Mouse (Mus musculus) heart, embryonic 11.5 days (tissue): ENCODE measurements around the gene Cyld. TPM values are rescaled to one million over a fixed set of nuclear protein-coding genes. Genes with fewer than 3 reads are reported as not detected.

Source experiments
- ATAC-seq: fragments of 200-750 bp; cut with Nextera tagmentation; replicated peaks from 2 replicates; pipeline ENCODE4 v1.8.0; 2017; ENCODE audit warnings: moderate library complexity; ENCODE audit not compliant: insufficient number of reproducible peaks, low FRiP score, low TSS enrichment
- H3K27ac ChIP-seq: fragments of 300-500 bp; sonication (generic); 2 replicates; pipeline ENCODE4 v1.5.1; 2014; ENCODE audit warnings: mild to moderate bottlenecking, low read depth, low read length
- H3K27me3 ChIP-seq: fragments of 300-500 bp; sonication (generic); 2 replicates; pipeline ENCODE4 v1.6.1; 2014; ENCODE audit warnings: mild to moderate bottlenecking, low read length, mixed read lengths; ENCODE audit not compliant: control insufficient read depth, insufficient read depth
- H3K36me3 ChIP-seq: fragments of 300-500 bp; sonication (generic); 2 replicates; pipeline ENCODE4 v1.6.1; 2014; ENCODE audit warnings: mild to moderate bottlenecking, low read length, moderate library complexity, mixed read lengths; ENCODE audit not compliant: control insufficient read depth, insufficient read depth
- H3K4me1 ChIP-seq: fragments of 300-500 bp; sonication (generic); 2 replicates; pipeline ENCODE4 v1.6.1; 2014; ENCODE audit warnings: low read length; ENCODE audit not compliant: control insufficient read depth, insufficient read depth
- H3K4me2 ChIP-seq: fragments of 300-500 bp; sonication (generic); 2 replicates; pipeline ENCODE4 v1.6.1; 2014; ENCODE audit warnings: mild to moderate bottlenecking, moderate library complexity
- H3K4me3 ChIP-seq: fragments of 300-500 bp; sonication (generic); 2 replicates; pipeline ENCODE4 v1.5.1; 2014; ENCODE audit warnings: low read depth, low read length
- H3K9ac ChIP-seq: fragments of 300-500 bp; sonication (generic); 2 replicates; pipeline ENCODE4 v1.6.1; 2014; ENCODE audit warnings: mild to moderate bottlenecking, low read depth, low read length, moderate library complexity
- H3K9me3 ChIP-seq: fragments of 300-500 bp; sonication (generic); replicated peaks from 2 replicates; pipeline ENCODE4 v1.6.1; 2016; ENCODE audit warnings: low read length; ENCODE audit not compliant: control insufficient read depth
- WGBS: fragments of 180-500 bp; shearing (Covaris S2); extraction: QIAGEN DNeasy Blood & Tissue Kit; methylation state at CpG from one replicate; pipeline ENCODE4 v1.1.7; 2014; ENCODE audit not compliant: insufficient replicate concordance; 5-methylcytosine and 5-hydroxymethylcytosine counted together
- polyA plus RNA-seq: library from polyadenylated mRNA; unstranded; fragments of >200 nt; fragmentation: Nextera tagmentation; extraction: Ambion mirVana; gene quantifications from 2 replicates; pipeline ENCODE4 v1.2.1, GENCODE M21; 2014

Cyld gene
- polyA plus RNA-seq, 1 experiment from 2014 or later: 11.5 TPM

GRCm38 (mm10) chr8:88723256-88723963, 26.6 kb downstream of the Cyld start:
- H3K9ac ChIP-seq: no peak overlapping the region
- H3K36me3 ChIP-seq: 0 out of 2 replicates have a peak, but pooled peaks cover 5% of the 10 kb centered on the region
- H3K27me3 ChIP-seq: no peaks in the 10 kb centered on the region
- H3K9me3 ChIP-seq: no peaks in the 10 kb centered on the region
- H3K4me2 ChIP-seq: no peak overlapping the region
- H3K4me1 ChIP-seq: no peaks in the 10 kb centered on the region
- 88% methylated on average over 2 of the region's 2 CpGs for WGBS
- H3K27ac ChIP-seq: no peak overlapping the region
- no peak for ATAC-seq
- H3K4me3 ChIP-seq: no peak overlapping the region

GRCm38 (mm10) chr8:88755175-88755791, 58.5 kb downstream of the Cyld start:
- no peak for ATAC-seq
- no peaks in the 10 kb centered on the region for H3K4me1 ChIP-seq
- no peak overlapping the region for H3K4me3 ChIP-seq
- peaks cover 3% of the 10 kb centered on the region; the same call in 1 of the 2 replicates for H3K27me3 ChIP-seq
- no peaks in the 10 kb centered on the region for H3K36me3 ChIP-seq
- H3K9ac ChIP-seq: no peak overlapping the region
- WGBS: 4% methylated on average over 14 of the region's 14 CpGs
- H3K9me3 ChIP-seq: no peaks in the 10 kb centered on the region
- no peak overlapping the region for H3K27ac ChIP-seq
- peak overlapping the region; percentile 47 for H3K4me2 ChIP-seq

GRCm38 (mm10) chr8:88761980-88762379, 65.2 kb downstream of the Cyld start:
- H3K27me3 ChIP-seq: 0 out of 2 replicates have a peak, but pooled peaks cover 3% of the 10 kb centered on the region
- H3K9me3 ChIP-seq: no peaks in the 10 kb centered on the region
- H3K27ac ChIP-seq: no peak overlapping the region
- no peaks in the 10 kb centered on the region for H3K36me3 ChIP-seq
- no peaks in the 10 kb centered on the region for H3K4me1 ChIP-seq
- H3K4me2 ChIP-seq: no peak overlapping the region
- H3K9ac ChIP-seq: no peak overlapping the region
- H3K4me3 ChIP-seq: no peak overlapping the region
- WGBS: 81% methylated on average over 12 of the region's 12 CpGs
- no peak for ATAC-seq

- ATAC-seq: no peak
- H3K27me3 ChIP-seq: no peaks in the 10 kb centered on the region
- H3K36me3 ChIP-seq: no peaks in the 10 kb centered on the region
- WGBS: 69% methylated on average over 7 of the region's 7 CpGs
- H3K27ac ChIP-seq: no peak overlapping the region
- H3K4me1 ChIP-seq: no peaks in the 10 kb centered on the region
- H3K4me2 ChIP-seq: no peak overlapping the region
- no peak overlapping the region for H3K9ac ChIP-seq
- peaks cover 10% of the 10 kb centered on the region for H3K9me3 ChIP-seq
- no peak overlapping the region for H3K4me3 ChIP-seq
These were observed 74.4 kb downstream of the Cyld start for GRCm38 (mm10) chr8:88771241-88771640.

GRCm38 (mm10) chr8:88774593-88775297, 77.9 kb downstream of the Cyld start:
- Histone ChIP-seq H3K36me3 (no peaks in the 10 kb centered on the region), H3K4me3 (no peak overlapping the region), H3K4me1 (peaks cover 6% of the 10 kb centered on the region; the same call in 1 of the 2 replicates), H3K27me3 (no peaks in the 10 kb centered on the region), H3K9me3 (peaks cover 5% of the 10 kb centered on the region), H3K27ac (no peak overlapping the region), H3K9ac (no peak overlapping the region), H3K4me2 (no peak overlapping the region)
- no peak for ATAC-seq
- WGBS: 59% methylated on average over 19 of the region's 19 CpGs

- H3K4me1 ChIP-seq: peaks cover 6% of the 10 kb centered on the region; the same call in 1 of the 2 replicates
- no peaks in the 10 kb centered on the region; the same call in 1 of the 2 replicates for H3K9me3 ChIP-seq
- no peak overlapping the region for H3K9ac ChIP-seq
- no peak for ATAC-seq
- H3K4me2 ChIP-seq: no peak overlapping the region
- H3K27ac ChIP-seq: no peak overlapping the region
- WGBS: 78% methylated on average over 7 of the region's 7 CpGs
- H3K36me3 ChIP-seq: no peaks in the 10 kb centered on the region
- H3K4me3 ChIP-seq: no peak overlapping the region
- H3K27me3 ChIP-seq: no peaks in the 10 kb centered on the region
These were observed 78.4 kb downstream of the Cyld start for GRCm38 (mm10) chr8:88775298-88775646.

GRCm38 (mm10) chr8:88780142-88780541, 83.3 kb downstream of the Cyld start:
- no peak for ATAC-seq

GRCm38 (mm10) chr8:88781283-88781682, 84.5 kb downstream of the Cyld start:
- 66% methylated on average over 5 of the region's 5 CpGs for WGBS
- no peak overlapping the region for H3K27ac ChIP-seq
- H3K9ac ChIP-seq: no peak overlapping the region
- no peaks in the 10 kb centered on the region for H3K27me3 ChIP-seq
- no peak for ATAC-seq
- peaks cover 6% of the 10 kb centered on the region; the same call in 1 of the 2 replicates for H3K4me1 ChIP-seq
- no peaks in the 10 kb centered on the region for H3K36me3 ChIP-seq
- no peaks in the 10 kb centered on the region for H3K9me3 ChIP-seq
- no peak overlapping the region for H3K4me2 ChIP-seq
- H3K4me3 ChIP-seq: no peak overlapping the region

More at GRCm38 (mm10) chr8:88780142-88780541, 83.3 kb downstream of the Cyld start:
- H3K27ac ChIP-seq: no peak overlapping the region
- 76% methylated on average over 3 of the region's 3 CpGs for WGBS
- peaks cover 6% of the 10 kb centered on the region; the same call in 1 of the 2 replicates for H3K4me1 ChIP-seq
- H3K4me3 ChIP-seq: no peak overlapping the region
- no peak overlapping the region for H3K4me2 ChIP-seq
- no peaks in the 10 kb centered on the region for H3K36me3 ChIP-seq
- no peaks in the 10 kb centered on the region for H3K9me3 ChIP-seq
- H3K27me3 ChIP-seq: no peaks in the 10 kb centered on the region
- no peak overlapping the region for H3K9ac ChIP-seq
